ENCODE assay signal across 10 mouse cellular contexts in the genomic region with DNA sequence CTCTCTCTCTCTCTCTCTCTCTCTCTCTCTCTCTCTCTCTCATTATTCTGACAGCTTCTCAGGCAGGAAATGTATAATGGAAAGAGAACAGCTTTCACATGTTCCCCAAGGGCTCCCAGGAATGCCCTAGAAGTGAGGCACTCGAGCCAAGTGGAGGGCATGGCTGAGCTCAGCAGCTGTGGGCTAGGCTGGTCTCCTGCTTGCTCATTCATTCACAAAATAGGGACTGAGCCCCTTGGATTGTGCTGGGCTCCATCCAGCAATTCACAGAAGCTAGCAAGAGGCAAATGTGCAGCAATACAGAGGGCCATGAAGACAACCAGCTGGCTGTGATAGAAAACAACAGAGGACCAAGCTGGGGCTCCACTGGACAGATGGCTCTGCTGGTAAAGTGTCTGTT. TPM values are rescaled to one million over a fixed set of nuclear protein-coding genes. Genes with fewer than 3 reads are reported as not detected.
DNase-seq lines count a peak whose midpoint lies in the region; ATAC-seq and TF ChIP-seq lines count a peak whose summit lies in the region.
"Had no signal": no experiment of that assay in that cellular context is flagged by ENCODE, and none has a peak within 500 bp of the region (broad histone marks: within the 10 kb centered on the region; RNA-seq: fewer than 3 reads in every experiment).

No protein-coding gene starts in this region.

- peak; percentile 36 to 57 for DNase-seq in layer of hippocampus, postnatal 14 days (ENCODE audit: low spot score in 2 of 2)
- no peak for DNase-seq in layer of hippocampus, postnatal 36 days
- DNase-seq in embryonic facial prominence, embryonic 10.5 days (ENCODE audit: low spot score), result peak; percentile 26
- DNase-seq in forebrain, postnatal 0 days, result peak; percentile 67
- DNase-seq in midbrain, embryonic 14.5 days, result peak; percentile 72
- DNase-seq in thymus, postnatal 0 days (ENCODE audit: low spot score), result no peak
- DNase-seq in kidney, postnatal 10 days, result no peak
- DNase-seq: cerebellum, postnatal 25 days had no signal

- no peak overlapping the region for H3K27ac ChIP-seq in embryonic facial prominence, embryonic 10.5 days (replicated peaks)
- 0 out of 2 replicates have a peak overlapping the region, but pooled peaks have one; percentile 15 for H3K27ac ChIP-seq in forebrain, postnatal 0 days (ENCODE audit: low read depth, low read length)
- H3K27ac ChIP-seq in midbrain, embryonic 14.5 days (replicated peaks; ENCODE audit: low read depth, low read length), result no peak overlapping the region

- no peak overlapping the region for H3K9ac ChIP-seq in forebrain, postnatal 0 days
- no peak overlapping the region for H3K9ac ChIP-seq in midbrain, embryonic 14.5 days (replicated peaks; ENCODE audit: low read length)

- no peak for TF ChIP-seq CTCF in forebrain, postnatal 0 days (IDR thresholded peaks at IDR 0.05; ENCODE audit: low read depth)

- no peaks in the 10 kb centered on the region for H3K9me3 ChIP-seq in embryonic facial prominence, embryonic 10.5 days
- no peaks in the 10 kb centered on the region for H3K9me3 ChIP-seq in forebrain, postnatal 0 days (ENCODE audit: low read length)
- H3K9me3 ChIP-seq in midbrain, embryonic 14.5 days (ENCODE audit: control insufficient read depth, low read length), result no peaks in the 10 kb centered on the region

- no peak overlapping the region for H3K4me2 ChIP-seq in forebrain, postnatal 0 days (ENCODE audit: low read depth)
- no peak overlapping the region for H3K4me2 ChIP-seq in midbrain, embryonic 14.5 days (ENCODE audit: low read length)
- H3K4me2 ChIP-seq: liver, embryonic 11.5 days had no signal

- 16% methylated on average over 1 of the region's 1 CpGs for WGBS in embryonic facial prominence, embryonic 10.5 days
- 0% methylated on average over 1 of the region's 1 CpGs for WGBS in forebrain, postnatal 0 days
- WGBS in midbrain, embryonic 14.5 days, result 8% methylated on average over 1 of the region's 1 CpGs

- H3K36me3 ChIP-seq in embryonic facial prominence, embryonic 10.5 days (replicated peaks), result no peaks in the 10 kb centered on the region
- H3K36me3 ChIP-seq in forebrain, postnatal 0 days (ENCODE audit: insufficient read depth), result no peaks in the 10 kb centered on the region
- no peaks in the 10 kb centered on the region for H3K36me3 ChIP-seq in midbrain, embryonic 14.5 days (ENCODE audit: control insufficient read depth, insufficient read depth, low read length)

- peak; percentile 89 for ATAC-seq in forebrain, postnatal 0 days
- peak; percentile 54; the same call in 1 of the 2 replicates for ATAC-seq in midbrain, embryonic 14.5 days (ENCODE audit: low FRiP score, low TSS enrichment)
- ATAC-seq: inflammation-experienced regulatory T-cells, adult 6 months had no signal

- 0 out of 2 replicates have a peak, but pooled peaks cover 9% of the 10 kb centered on the region for H3K27me3 ChIP-seq in embryonic facial prominence, embryonic 10.5 days (replicated peaks; ENCODE audit: low read depth, poor library complexity, severe bottlenecking)
- no peaks in the 10 kb centered on the region for H3K27me3 ChIP-seq in forebrain, postnatal 0 days (ENCODE audit: insufficient read depth, low read length)
- no peaks in the 10 kb centered on the region for H3K27me3 ChIP-seq in midbrain, embryonic 14.5 days (ENCODE audit: control insufficient read depth, insufficient read depth, low read length)

- H3K4me1 ChIP-seq in embryonic facial prominence, embryonic 10.5 days, result peaks cover 8% of the 10 kb centered on the region
- H3K4me1 ChIP-seq in forebrain, postnatal 0 days (ENCODE audit: insufficient read depth), result 0 out of 2 replicates have a peak, but pooled peaks cover 4% of the 10 kb centered on the region
- 0 out of 2 replicates have a peak, but pooled peaks cover 5% of the 10 kb centered on the region for H3K4me1 ChIP-seq in midbrain, embryonic 14.5 days (ENCODE audit: control insufficient read depth, insufficient read depth, low read length)

- H3K4me3 ChIP-seq in embryonic facial prominence, embryonic 10.5 days, result no peak overlapping the region
- no peak overlapping the region for H3K4me3 ChIP-seq in forebrain, postnatal 0 days (ENCODE audit: low read depth, low read length)
- no peak overlapping the region for H3K4me3 ChIP-seq in midbrain, embryonic 14.5 days (replicated peaks; ENCODE audit: low read depth, low read length)

RNA-seq across cellular contexts. Expression of gene Kcnc4, which starts 28.1 kb away (rescaled TPM):
- total RNA-seq in layer of hippocampus, postnatal 14 days (2021), result 10 to 100 TPM; 33.1 to 35.8 TPM
- 10 to 100 TPM; 55.5 to 60.2 TPM for total RNA-seq in layer of hippocampus, postnatal 36 days (2021)
- 0.32 and 0.33 TPM in 2 replicates for polyA plus RNA-seq in embryonic facial prominence, embryonic 10.5 days (2016; fragmentation: Nextera tagmentation; extraction: Ambion mirVana)
- total RNA-seq in forebrain, postnatal 0 days (2014; rRNA removed), result 10.7 and 15.4 TPM in 2 replicates
- polyA plus RNA-seq in forebrain, postnatal 0 days (2015; fragmentation: Nextera tagmentation; extraction: Ambion mirVana), result 4.2 and 6.6 TPM in 2 replicates
- 6.2 and 8.3 TPM in 2 replicates for polyA plus RNA-seq in midbrain, embryonic 14.5 days (2014; fragmentation: Nextera tagmentation; extraction: Ambion mirVana)
- polyA plus RNA-seq in thymus, postnatal 0 days (2015; fragmentation: Nextera tagmentation; extraction: Ambion mirVana), result not detected in 2 replicates
- polyA plus RNA-seq: inflammation-experienced regulatory T-cells, adult 6 months had no signal

Comparison
In these comparisons a context has a peak if more than half of its experiments do, and no peak if none do; other contexts are left out.
1. DNase-seq: peak in layer of hippocampus, postnatal 14 days (2 of 2), embryonic facial prominence, embryonic 10.5 days (single experiment), forebrain, postnatal 0 days (single experiment) and midbrain, embryonic 14.5 days (single experiment); none in layer of hippocampus, postnatal 36 days (0 of 2), thymus, postnatal 0 days (single experiment) and kidney, postnatal 10 days (single experiment).